Mouse (Mus musculus): Measurements from ENCODE around the gene B4galt7. TPM values are rescaled to one million over a fixed set of nuclear protein-coding genes. Genes with fewer than 3 reads are reported as not detected.
"Not testable (repeated sequence)": the region's sequence is repeated elsewhere in the genome, so short reads cannot be mapped to it uniquely, and the experiment has no call there.

Gene B4galt7
- polyA plus RNA-seq (2016; fragmentation: Nextera tagmentation; extraction: Ambion mirVana) = 10.6 and 11.3 TPM in 2 replicates

DNA sequence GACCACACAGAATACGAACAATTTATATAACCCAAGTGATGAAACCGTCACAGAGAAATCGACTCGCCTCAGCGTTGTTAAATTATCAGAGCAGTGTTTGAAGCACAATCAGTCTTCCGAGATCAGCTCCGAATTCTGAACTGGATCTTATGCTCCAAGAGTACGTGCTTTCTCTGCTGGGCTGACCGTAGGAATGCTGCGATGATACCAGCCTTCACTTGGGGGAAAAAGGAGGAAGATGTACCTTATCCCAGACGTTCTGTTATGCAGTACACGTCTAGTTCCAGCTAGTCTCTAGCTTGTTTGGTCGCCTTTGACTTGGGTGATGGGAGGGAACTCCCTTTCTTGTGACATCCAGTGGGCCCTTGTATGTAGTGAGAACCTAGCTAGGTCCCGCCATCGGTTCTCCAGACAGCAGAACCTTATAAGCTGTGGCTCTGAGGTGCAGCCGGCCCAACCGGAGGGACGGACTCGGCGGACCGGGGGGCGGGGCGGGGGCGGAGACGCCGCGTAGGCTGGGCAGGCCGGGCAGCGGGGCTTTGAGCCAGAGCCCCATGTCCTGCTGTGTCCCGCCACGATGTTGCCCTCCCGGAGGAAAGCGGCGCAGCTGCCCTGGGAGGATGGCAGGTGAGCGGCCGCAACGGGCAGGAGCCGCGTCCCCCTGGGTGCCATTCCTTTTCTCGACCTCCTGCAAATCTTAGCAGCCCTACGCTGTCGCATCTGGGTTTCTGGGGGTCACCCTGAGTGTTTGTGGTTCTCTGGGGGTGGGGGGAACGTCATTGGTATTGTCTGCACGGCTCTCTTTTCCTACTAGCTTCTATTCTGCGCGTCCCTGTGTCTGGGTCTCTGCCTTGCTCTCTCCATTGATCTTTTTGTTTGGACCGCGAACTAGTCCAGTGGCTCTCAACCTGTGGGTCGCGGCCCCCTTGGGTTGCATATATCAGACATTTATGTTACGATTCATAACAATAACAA is at the start of gene B4galt7:
Gene B4galt7 (plus strand): TSS at position 331 of the 975 bp plus-strand sequence.
- peak; percentile 85 for ATAC-seq
- Histone ChIP-seq H3K27ac (peak within 1 kb of the TSS; percentile 64), H3K4me3 (peak within 1 kb of the TSS; percentile 82), H3K36me3 (peaks cover 48% of the 10 kb centered on the region), H3K27me3 (replicated peaks) (no peaks in the 10 kb centered on the region), H3K4me1 (peaks cover 23% of the 10 kb centered on the region), H3K9me3 (replicated peaks) (no peaks in the 10 kb centered on the region), H3K4me2 (peak within 1 kb of the TSS; percentile 93), H3K9ac (peak within 1 kb of the TSS; percentile 80)
- 8% methylated on average over 51 of the region's 51 CpGs for WGBS (ENCODE audit: insufficient replicate concordance)

GRCm38 (mm10) chr13:55555921-55556320 is 43.8 kb upstream of the B4galt7 start:
- 88% methylated on average over 9 of the region's 9 CpGs for WGBS (ENCODE audit: insufficient replicate concordance)

DNA sequence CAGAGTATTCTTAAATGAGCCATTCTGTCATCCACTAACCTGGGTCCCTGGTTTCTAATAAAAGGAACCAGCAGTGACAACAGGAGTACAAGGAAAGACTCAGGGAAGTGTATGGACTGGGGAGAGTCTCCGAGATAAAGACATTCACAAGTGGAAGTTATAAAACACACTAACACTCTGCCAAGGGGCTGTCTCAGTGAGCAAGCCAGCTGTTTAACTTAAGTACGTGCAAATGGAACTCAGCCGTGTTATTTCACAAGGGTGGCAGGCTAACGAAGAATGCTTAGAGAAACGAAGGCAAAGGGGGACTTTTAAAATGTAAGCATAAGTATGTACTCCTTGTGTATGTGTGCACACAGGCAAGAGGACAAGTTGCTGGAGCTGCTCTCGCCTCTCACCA is 42.2 kb upstream of the B4galt7 start:
- no peaks in the 10 kb centered on the region for H3K4me1 ChIP-seq
- H3K36me3 ChIP-seq = peaks cover 58% of the 10 kb centered on the region
- H3K4me2 ChIP-seq = no peak overlapping the region
- no peaks in the 10 kb centered on the region for H3K9me3 ChIP-seq (replicated peaks)
- no peak for ATAC-seq
- no peak overlapping the region for H3K9ac ChIP-seq
- no peaks in the 10 kb centered on the region for H3K27me3 ChIP-seq (replicated peaks)
- H3K4me3 ChIP-seq = no peak overlapping the region
- WGBS (ENCODE audit: insufficient replicate concordance) = 83% methylated on average over 6 of the region's 6 CpGs
- H3K27ac ChIP-seq = no peak overlapping the region

More at GRCm38 (mm10) chr13:55555921-55556320, 43.8 kb upstream of the B4galt7 start:
- no peaks in the 10 kb centered on the region for H3K4me1 ChIP-seq
- H3K27me3 ChIP-seq (replicated peaks) = no peaks in the 10 kb centered on the region
- ATAC-seq = no peak
- no peak overlapping the region for H3K27ac ChIP-seq
- no peaks in the 10 kb centered on the region for H3K9me3 ChIP-seq (replicated peaks)
- H3K9ac ChIP-seq = no peak overlapping the region
- peaks cover 59% of the 10 kb centered on the region for H3K36me3 ChIP-seq
- H3K4me2 ChIP-seq = no peak overlapping the region
- H3K4me3 ChIP-seq = no peak overlapping the region

- H3K27me3 ChIP-seq (replicated peaks) = no peaks in the 10 kb centered on the region
- no peak overlapping the region for H3K4me2 ChIP-seq
- H3K36me3 ChIP-seq = peaks cover 61% of the 10 kb centered on the region
- H3K27ac ChIP-seq = no peak overlapping the region
- no peak overlapping the region for H3K9ac ChIP-seq
- H3K4me1 ChIP-seq = no peaks in the 10 kb centered on the region
- no peak for ATAC-seq
- H3K4me3 ChIP-seq = no peak overlapping the region
- 86% methylated on average over 7 of the region's 7 CpGs for WGBS (ENCODE audit: insufficient replicate concordance)
- no peaks in the 10 kb centered on the region for H3K9me3 ChIP-seq (replicated peaks)
Observed at GRCm38 (mm10) chr13:55563266-55563879, 36.3 kb upstream of the B4galt7 start.

DNA sequence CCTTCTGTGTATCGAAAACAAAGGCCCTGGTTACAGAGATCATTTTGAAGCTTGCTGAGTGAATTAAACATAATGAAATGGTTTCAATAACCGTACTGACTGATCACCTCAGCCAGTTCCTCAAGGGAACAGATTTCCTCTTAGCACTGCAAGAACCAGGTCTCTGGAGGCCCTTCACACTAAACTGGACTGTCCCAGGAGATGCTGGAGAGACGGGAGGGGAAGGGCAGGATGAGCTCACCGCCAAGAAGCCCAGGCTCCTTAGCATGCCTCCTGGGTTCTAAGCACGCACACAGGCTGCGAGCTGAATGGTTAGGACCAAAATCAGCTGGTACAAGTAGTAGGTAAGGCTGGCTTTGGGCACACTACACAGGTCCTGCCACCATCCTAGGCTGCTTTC is 32.7 kb upstream of the B4galt7 start:
- Histone ChIP-seq H3K27me3 (replicated peaks) (no peaks in the 10 kb centered on the region), H3K9ac (no peak overlapping the region), H3K9me3 (replicated peaks) (no peaks in the 10 kb centered on the region), H3K4me1 (peaks cover 24% of the 10 kb centered on the region), H3K4me3 (no peak overlapping the region), H3K4me2 (no peak overlapping the region), H3K36me3 (peaks cover 56% of the 10 kb centered on the region), H3K27ac (no peak overlapping the region)
- no peak for ATAC-seq
- 89% methylated on average over 6 of the region's 6 CpGs for WGBS (ENCODE audit: insufficient replicate concordance)

DNA sequence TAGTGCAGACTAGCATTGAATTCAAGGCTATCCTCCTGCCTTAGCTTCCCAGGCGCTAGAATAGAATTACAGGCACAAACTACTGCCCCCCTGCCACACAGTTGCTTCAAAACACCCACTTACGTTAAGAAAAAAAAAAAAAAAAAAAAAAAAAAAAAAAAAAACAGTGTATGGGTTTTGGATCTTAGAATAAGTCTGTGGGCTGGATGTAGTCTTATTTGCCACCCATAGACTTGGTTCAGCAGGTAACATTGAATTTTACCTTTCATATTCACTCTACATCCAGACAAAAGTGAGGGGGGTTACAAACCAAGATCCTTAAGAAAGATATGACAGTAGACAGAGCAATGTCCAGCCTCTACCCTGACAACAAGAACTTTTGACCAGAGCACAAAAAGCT is 31.7 kb upstream of the B4galt7 start:
- no peaks in the 10 kb centered on the region for H3K9me3 ChIP-seq (replicated peaks)
- H3K4me2 ChIP-seq = no peak overlapping the region
- H3K27me3 ChIP-seq (replicated peaks) = no peaks in the 10 kb centered on the region
- H3K36me3 ChIP-seq = peaks cover 55% of the 10 kb centered on the region
- no peak overlapping the region for H3K4me3 ChIP-seq
- peaks cover 30% of the 10 kb centered on the region for H3K4me1 ChIP-seq
- no peak overlapping the region for H3K27ac ChIP-seq
- WGBS (ENCODE audit: insufficient replicate concordance) = 84% methylated on average over 2 of the region's 2 CpGs
- no peak overlapping the region for H3K9ac ChIP-seq
- ATAC-seq = no peak

GRCm38 (mm10) chr13:55568524-55568923 is 31.2 kb upstream of the B4galt7 start:
- ATAC-seq = not testable (repeated sequence)

GRCm38 (mm10) chr13:55569726-55570285 is 29.9 kb upstream of the B4galt7 start:
- H3K27me3 ChIP-seq (replicated peaks) = no peaks in the 10 kb centered on the region
- peak overlapping the region; percentile 93 for H3K27ac ChIP-seq
- WGBS (ENCODE audit: insufficient replicate concordance) = 22% methylated on average over 16 of the region's 16 CpGs
- peak overlapping the region; percentile 98 for H3K9ac ChIP-seq
- peak overlapping the region; percentile 97 for H3K4me2 ChIP-seq
- no peak for ATAC-seq
- peaks cover 41% of the 10 kb centered on the region for H3K36me3 ChIP-seq
- peaks cover 30% of the 10 kb centered on the region for H3K4me1 ChIP-seq
- peak overlapping the region; percentile 96 for H3K4me3 ChIP-seq
- H3K9me3 ChIP-seq (replicated peaks) = no peaks in the 10 kb centered on the region

More at GRCm38 (mm10) chr13:55568524-55568923, 31.2 kb upstream of the B4galt7 start:
- H3K4me2 ChIP-seq; H3K9me3 ChIP-seq (replicated peaks); H3K4me3 ChIP-seq; H3K27me3 ChIP-seq (replicated peaks); H3K9ac ChIP-seq; H3K27ac ChIP-seq: not testable (repeated sequence)
- peaks cover 30% of the 10 kb centered on the region for H3K4me1 ChIP-seq
- peaks cover 51% of the 10 kb centered on the region for H3K36me3 ChIP-seq
- 85% methylated on average over 4 of the region's 4 CpGs for WGBS (ENCODE audit: insufficient replicate concordance)

DNA sequence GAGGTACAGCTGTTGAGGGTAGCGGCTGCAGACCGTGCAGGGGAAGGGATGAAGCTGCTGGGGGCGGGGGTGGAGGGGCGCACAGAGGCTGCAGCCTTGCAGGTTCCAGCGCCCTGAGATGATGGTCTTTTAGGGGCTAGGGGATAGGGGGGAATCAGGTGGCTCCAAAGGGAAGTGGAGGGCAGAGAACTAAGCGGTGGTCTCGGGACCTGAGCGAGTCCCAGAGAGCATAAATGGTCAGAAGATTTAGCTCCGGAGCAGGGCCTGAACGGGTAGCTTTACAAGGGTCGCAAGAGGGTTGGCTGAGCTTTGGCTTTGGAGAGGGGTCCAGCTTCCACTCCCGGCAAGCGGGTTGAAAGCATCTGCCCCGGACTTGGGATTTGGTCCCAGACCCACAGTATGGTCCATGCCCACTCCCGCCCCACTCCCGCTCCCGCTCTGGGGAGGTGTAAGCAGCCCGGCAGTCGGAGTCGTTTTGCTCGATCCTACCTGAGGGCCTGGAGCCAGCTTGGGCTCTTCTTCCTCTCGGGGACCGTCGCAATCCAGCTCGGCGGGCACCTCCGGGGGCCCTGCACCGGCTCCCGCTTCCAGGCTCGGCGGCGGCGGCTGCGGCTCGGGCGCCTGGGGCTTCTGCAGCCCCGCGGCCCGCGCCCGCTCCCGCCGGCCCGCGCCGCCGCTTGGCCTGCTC is 29.3 kb upstream of the B4galt7 start:
- Histone ChIP-seq H3K27ac (peak overlapping the region; percentile 93), H3K4me3 (peak overlapping the region; percentile 96), H3K36me3 (peaks cover 35% of the 10 kb centered on the region), H3K4me2 (peak overlapping the region; percentile 97), H3K27me3 (replicated peaks) (no peaks in the 10 kb centered on the region), H3K9ac (peak overlapping the region; percentile 98), H3K9me3 (replicated peaks) (no peaks in the 10 kb centered on the region), H3K4me1 (peaks cover 30% of the 10 kb centered on the region)
- peak; percentile 66 for ATAC-seq
- 2% methylated on average over 47 of the region's 47 CpGs for WGBS (ENCODE audit: insufficient replicate concordance)

- H3K4me3 ChIP-seq = peak within 1 kb of the TSS; percentile 96
- H3K4me1 ChIP-seq = peaks cover 30% of the 10 kb centered on the region
- ATAC-seq = peak; percentile 95
- peaks cover 27% of the 10 kb centered on the region for H3K36me3 ChIP-seq
- peak within 1 kb of the TSS; percentile 98 for H3K9ac ChIP-seq
- peak within 1 kb of the TSS; percentile 93 for H3K27ac ChIP-seq
- H3K27me3 ChIP-seq (replicated peaks) = no peaks in the 10 kb centered on the region
- H3K4me2 ChIP-seq = peak within 1 kb of the TSS; percentile 97
- WGBS (ENCODE audit: insufficient replicate concordance) = 2% methylated on average over 46 of the region's 47 CpGs
- no peaks in the 10 kb centered on the region for H3K9me3 ChIP-seq (replicated peaks)
Observed at GRCm38 (mm10) chr13:55571027-55571751, 28.5 kb upstream of the B4galt7 start, which contains the start of gene Fam193b. Gene Fam193b (minus strand): TSS chr13:55571120.

DNA sequence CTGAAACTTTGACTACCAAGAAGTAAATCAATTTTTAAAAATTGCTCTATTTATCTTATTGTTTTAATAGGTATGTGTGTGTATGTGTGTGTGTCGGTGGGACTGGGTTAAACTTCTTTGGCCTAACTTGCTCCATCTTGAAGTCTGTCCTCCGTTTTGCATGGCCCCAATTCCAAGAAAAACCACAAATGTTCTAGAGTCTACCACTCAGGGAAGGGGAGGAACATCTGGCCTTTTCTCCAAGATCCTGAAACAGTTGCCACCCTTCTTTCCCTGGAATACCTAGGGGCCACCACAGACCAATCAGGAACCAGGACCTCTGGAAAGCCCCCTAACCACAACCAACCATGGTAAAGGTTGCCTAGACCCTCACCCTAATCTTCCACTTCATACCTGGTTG is 27.7 kb upstream of the B4galt7 start:
- Histone ChIP-seq H3K4me2 (peak overlapping the region; percentile 97), H3K9ac (no peak overlapping the region)
- ATAC-seq = no peak

More for the DNA sequence above, 27.7 kb upstream of the B4galt7 start:
- Histone ChIP-seq H3K27me3 (replicated peaks) (no peaks in the 10 kb centered on the region), H3K9me3 (replicated peaks) (no peaks in the 10 kb centered on the region), H3K36me3 (peaks cover 21% of the 10 kb centered on the region), H3K4me3 (peak overlapping the region; percentile 96; the same call in 1 of the 2 replicates), H3K27ac (no peak overlapping the region), H3K4me1 (peaks cover 30% of the 10 kb centered on the region)
- 40% methylated on average over 2 of the region's 2 CpGs for WGBS (ENCODE audit: insufficient replicate concordance)
